In genomic region chr8:123374239-123374578, GRCm38 (mm10) we compare ENCODE assay signal across 8 mouse cellular contexts. TPM values are rescaled to one million over a fixed set of nuclear protein-coding genes. Genes with fewer than 3 reads are reported as not detected.
DNase-seq lines count a peak whose midpoint lies in the region; ATAC-seq lines count a peak whose summit lies in the region.

No protein-coding gene starts in this region.

- peaks cover 16% of the 10 kb centered on the region; the same call in 1 of the 2 replicates for H3K36me3 ChIP-seq in heart, embryonic 14.5 days (ENCODE audit: control insufficient read depth, insufficient read depth, low read length)
- peaks cover 17% of the 10 kb centered on the region for H3K36me3 ChIP-seq in liver, embryonic 13.5 days
- H3K36me3 ChIP-seq in stomach, embryonic 16.5 days (ENCODE audit: control insufficient read depth, insufficient read depth, low read length), result no peaks in the 10 kb centered on the region

- peak overlapping the region; percentile 98 to 99 for H3K27ac ChIP-seq in heart, embryonic 14.5 days (replicated peaks in 1 of 2; ENCODE audit: control insufficient read depth in 1 of 2, insufficient read depth in 1 of 2, low read depth in 2 of 2, low read length in 2 of 2)
- H3K27ac ChIP-seq in liver, embryonic 13.5 days, result peak overlapping the region; percentile 93
- H3K27ac ChIP-seq in stomach, embryonic 16.5 days (ENCODE audit: low read length), result peak overlapping the region; percentile 98

- H3K4me1 ChIP-seq in heart, embryonic 14.5 days (ENCODE audit: control insufficient read depth in 2 of 2, insufficient read depth in 2 of 2, low read length in 2 of 2), result peaks cover 3 to 10% of the 10 kb centered on the region in 2 experiments; a peak in 3 of 4 replicates
- H3K4me1 ChIP-seq in liver, embryonic 13.5 days (replicated peaks), result peaks cover 37% of the 10 kb centered on the region
- H3K4me1 ChIP-seq in stomach, embryonic 16.5 days (ENCODE audit: control insufficient read depth, insufficient read depth, low read length), result peaks cover 13% of the 10 kb centered on the region

- H3K9ac ChIP-seq in heart, embryonic 14.5 days (ENCODE audit: low read length), result peak overlapping the region; percentile 92
- H3K9ac ChIP-seq in liver, embryonic 13.5 days, result peak overlapping the region; percentile 91
- H3K9ac ChIP-seq in stomach, embryonic 16.5 days (ENCODE audit: low read length), result peak overlapping the region; percentile 97

- peak overlapping the region; percentile 90 to 93 for H3K4me3 ChIP-seq in heart, embryonic 14.5 days (ENCODE audit: control insufficient read depth in 1 of 2, insufficient read depth in 1 of 2, low read depth in 1 of 2, low read length in 2 of 2)
- H3K4me3 ChIP-seq in liver, embryonic 13.5 days (replicated peaks), result peak overlapping the region; percentile 87
- H3K4me3 ChIP-seq in stomach, embryonic 16.5 days (replicated peaks; ENCODE audit: low read length), result peak overlapping the region; percentile 97

- H3K4me2 ChIP-seq in heart, embryonic 14.5 days (ENCODE audit: low read length), result peak overlapping the region; percentile 87
- H3K4me2 ChIP-seq in liver, embryonic 13.5 days, result peak overlapping the region; percentile 92
- H3K4me2 ChIP-seq in stomach, embryonic 16.5 days (ENCODE audit: low read depth, low read length), result peak overlapping the region; percentile 72

- WGBS in heart, embryonic 14.5 days, result under 1% methylated on average over 20 of the region's 20 CpGs
- WGBS in liver, embryonic 13.5 days (ENCODE audit: insufficient replicate concordance), result under 1% methylated on average over 20 of the region's 20 CpGs
- under 1% methylated on average over 20 of the region's 20 CpGs for WGBS in stomach, embryonic 16.5 days

- no peaks in the 10 kb centered on the region for H3K9me3 ChIP-seq in heart, embryonic 14.5 days (ENCODE audit: control insufficient read depth, low read length)
- no peaks in the 10 kb centered on the region for H3K9me3 ChIP-seq in liver, embryonic 13.5 days (replicated peaks)
- no peaks in the 10 kb centered on the region for H3K9me3 ChIP-seq in stomach, embryonic 16.5 days (replicated peaks; ENCODE audit: control insufficient read depth, low read length)

- no peaks in the 10 kb centered on the region for H3K27me3 ChIP-seq in heart, embryonic 14.5 days (ENCODE audit: control insufficient read depth, insufficient read depth, low read length)
- no peaks in the 10 kb centered on the region for H3K27me3 ChIP-seq in liver, embryonic 13.5 days
- no peaks in the 10 kb centered on the region for H3K27me3 ChIP-seq in stomach, embryonic 16.5 days (ENCODE audit: control insufficient read depth, insufficient read depth, low read length)

- DNase-seq in CD4-positive helper T cell, adult 2 months (ENCODE audit: low read depth, low spot score), result peak; percentile 92
- DNase-seq in brain, embryonic 18.5 days (ENCODE audit: low read depth, low spot score), result peak; percentile 54
- DNase-seq in kidney, postnatal 14 days, result peak; percentile 96
- DNase-seq in liver, embryonic 13.5 days, result peak; percentile 91
- peak; percentile 97 for DNase-seq in neural tube, embryonic 10.5 days (ENCODE audit: extremely low spot score, low spot score)

- ATAC-seq in erythroid progenitor cell, adult 5-6 weeks (replicated peaks; ENCODE audit: low FRiP score, poor library complexity, severe bottlenecking), result peak; percentile 88
- peak; percentile 82 for ATAC-seq in heart, embryonic 14.5 days (ENCODE audit: insufficient number of reproducible peaks, insufficient read depth, low FRiP score, low read depth)
- ATAC-seq in liver, embryonic 13.5 days (ENCODE audit: low read depth), result peak; percentile 74
- ATAC-seq in stomach, embryonic 16.5 days (ENCODE audit: insufficient read depth, low FRiP score), result peak; percentile 86

RNA-seq across cellular contexts. Expression of gene Tcf25, which starts 0.7 kb away (rescaled TPM):
- 36.4 and 48.6 TPM in 2 replicates for total RNA-seq in erythroid progenitor cell, adult 5-6 weeks (2015; ENCODE audit: low replicate concordance)
- 27.2 and 70.3 TPM in 2 replicates for total RNA-seq in erythroid progenitor cell, adult 5-6 weeks (2017; ENCODE audit: low replicate concordance)
- 149 and 163 TPM in 2 replicates for polyA plus RNA-seq in heart, embryonic 14.5 days (2014; fragmentation: Nextera tagmentation; extraction: Ambion mirVana)
- 63.6 and 73.7 TPM in 2 replicates for polyA plus RNA-seq in liver, embryonic 13.5 days (2015; fragmentation: Nextera tagmentation; extraction: Ambion mirVana)
- polyA plus RNA-seq in stomach, embryonic 16.5 days (2015; fragmentation: Nextera tagmentation; extraction: Ambion mirVana), result 167 and 177 TPM in 2 replicates

RNA-seq across cellular contexts. Expression of gene Mc1r, which starts 32.7 kb away (rescaled TPM):
- not detected in 2 replicates for total RNA-seq in erythroid progenitor cell, adult 5-6 weeks (2015; ENCODE audit: low replicate concordance)
- total RNA-seq in erythroid progenitor cell, adult 5-6 weeks (2017; ENCODE audit: low replicate concordance), result not detected in 2 replicates
- polyA plus RNA-seq in heart, embryonic 14.5 days (2014; fragmentation: Nextera tagmentation; extraction: Ambion mirVana), result 0.07 TPM in 1 of 2 replicates, not detected in the other
- polyA plus RNA-seq in liver, embryonic 13.5 days (2015; fragmentation: Nextera tagmentation; extraction: Ambion mirVana), result not detected in 2 replicates
- not detected in 2 replicates for polyA plus RNA-seq in stomach, embryonic 16.5 days (2015; fragmentation: Nextera tagmentation; extraction: Ambion mirVana)

RNA-seq across cellular contexts. Expression of gene Tubb3, which starts 37.0 kb away (rescaled TPM):
- not detected in 2 replicates for total RNA-seq in erythroid progenitor cell, adult 5-6 weeks (2015; ENCODE audit: low replicate concordance)
- total RNA-seq in erythroid progenitor cell, adult 5-6 weeks (2017; ENCODE audit: low replicate concordance), result not detected in 2 replicates
- polyA plus RNA-seq in heart, embryonic 14.5 days (2014; fragmentation: Nextera tagmentation; extraction: Ambion mirVana), result 1.5 and 6.1 TPM in 2 replicates
- 1.4 and 1.9 TPM in 2 replicates for polyA plus RNA-seq in liver, embryonic 13.5 days (2015; fragmentation: Nextera tagmentation; extraction: Ambion mirVana)
- polyA plus RNA-seq in stomach, embryonic 16.5 days (2015; fragmentation: Nextera tagmentation; extraction: Ambion mirVana), result 46.7 and 50.2 TPM in 2 replicates

RNA-seq across cellular contexts. Expression of gene Spire2, which starts 41.7 kb away (rescaled TPM):
- not detected in 2 replicates for total RNA-seq in erythroid progenitor cell, adult 5-6 weeks (2015; ENCODE audit: low replicate concordance)
- total RNA-seq in erythroid progenitor cell, adult 5-6 weeks (2017; ENCODE audit: low replicate concordance), result not detected in 2 replicates
- polyA plus RNA-seq in heart, embryonic 14.5 days (2014; fragmentation: Nextera tagmentation; extraction: Ambion mirVana), result 0.77 and 0.85 TPM in 2 replicates
- polyA plus RNA-seq in liver, embryonic 13.5 days (2015; fragmentation: Nextera tagmentation; extraction: Ambion mirVana), result 3.1 and 3.4 TPM in 2 replicates
- 2.7 TPM in 2 replicates for polyA plus RNA-seq in stomach, embryonic 16.5 days (2015; fragmentation: Nextera tagmentation; extraction: Ambion mirVana)

RNA-seq across cellular contexts. Expression of gene Def8, which starts 49.1 kb away (rescaled TPM):
- total RNA-seq in erythroid progenitor cell, adult 5-6 weeks (2015; ENCODE audit: low replicate concordance), result 8.8 and 15.1 TPM in 2 replicates
- 3.5 and 8.9 TPM in 2 replicates for total RNA-seq in erythroid progenitor cell, adult 5-6 weeks (2017; ENCODE audit: low replicate concordance)
- 31.7 and 32.4 TPM in 2 replicates for polyA plus RNA-seq in heart, embryonic 14.5 days (2014; fragmentation: Nextera tagmentation; extraction: Ambion mirVana)
- 13.0 and 14.8 TPM in 2 replicates for polyA plus RNA-seq in liver, embryonic 13.5 days (2015; fragmentation: Nextera tagmentation; extraction: Ambion mirVana)
- 27.0 and 30.5 TPM in 2 replicates for polyA plus RNA-seq in stomach, embryonic 16.5 days (2015; fragmentation: Nextera tagmentation; extraction: Ambion mirVana)

Comparison
In these comparisons a context has a peak if more than half of its experiments do, and no peak if none do; other contexts are left out.
1. Peak in every context shown above with its lines: DNase-seq, ATAC-seq, H3K4me3 ChIP-seq and H3K27ac ChIP-seq.